Mouse (Mus musculus) ES-Bruce4 (cell line): Measurements from ENCODE around the gene Plekha4. TPM values are rescaled to one million over a fixed set of nuclear protein-coding genes. Genes with fewer than 3 reads are reported as not detected.

Experiments used
- H3K27ac ChIP-seq: 2 replicates; pipeline ENCODE4 v1.5.1; 2012; ENCODE audit warnings: low read length, inconsistent platforms; ENCODE audit not compliant: insufficient read depth
- H3K27me3 ChIP-seq: 2 replicates; pipeline ENCODE4 v1.6.1; 2012; ENCODE audit warnings: mild to moderate bottlenecking, low read length, inconsistent platforms; ENCODE audit not compliant: control insufficient read depth, poor library complexity, insufficient read depth, severe bottlenecking
- H3K36me3 ChIP-seq: 2 replicates; pipeline ENCODE4 v1.6.1; 2012; ENCODE audit warnings: inconsistent platforms, mild to moderate bottlenecking, low read length, moderate library complexity; ENCODE audit not compliant: control insufficient read depth, poor library complexity, insufficient read depth, severe bottlenecking
- H3K4me1 ChIP-seq: one replicate; pipeline ENCODE4 v1.8.1; 2011; ENCODE audit warnings: low read length; ENCODE audit not compliant: control insufficient read depth, insufficient read depth
- H3K4me3 ChIP-seq: 2 replicates; pipeline ENCODE4 v1.5.1; 2011; ENCODE audit warnings: low read depth, mild to moderate bottlenecking, low read length
- H3K9ac ChIP-seq: 2 replicates; pipeline ENCODE4 v1.6.1; 2012; ENCODE audit warnings: low read depth, mild to moderate bottlenecking, inconsistent platforms; ENCODE audit not compliant: poor library complexity, severe bottlenecking
- H3K9me3 ChIP-seq: replicated peaks from 2 replicates; pipeline ENCODE4 v1.6.1; 2012; ENCODE audit warnings: mild to moderate bottlenecking, low read length, inconsistent platforms; ENCODE audit not compliant: control insufficient read depth, poor library complexity, insufficient read depth, severe bottlenecking
- CTCF ChIP-seq: IDR thresholded peaks from one replicate; pipeline ENCODE4 v1.8.1; 2011; ENCODE audit warnings: low read depth, low read length
- EP300 ChIP-seq: IDR thresholded peaks from 2 replicates; pipeline ENCODE4 v1.6.1; 2011; ENCODE audit warnings: low read depth, low read length; ENCODE audit not compliant: insufficient read depth
- POLR2A ChIP-seq: IDR thresholded peaks from one replicate; pipeline ENCODE4 v1.8.1; 2011; ENCODE audit warnings: low read length; ENCODE audit not compliant: insufficient read depth
- polyA plus RNA-seq: library from polyadenylated mRNA; stranded (reverse); fragments of >200 nt; gene quantifications from 2 replicates; pipeline ENCODE4 v1.2.4, GENCODE M21; 2011; ENCODE audit warnings: low read depth; ENCODE audit not compliant: missing spikeins, insufficient read depth, insufficient read length

Plekha4 gene
- polyA plus RNA-seq, 1 experiment, result 14.3 TPM

DNA sequence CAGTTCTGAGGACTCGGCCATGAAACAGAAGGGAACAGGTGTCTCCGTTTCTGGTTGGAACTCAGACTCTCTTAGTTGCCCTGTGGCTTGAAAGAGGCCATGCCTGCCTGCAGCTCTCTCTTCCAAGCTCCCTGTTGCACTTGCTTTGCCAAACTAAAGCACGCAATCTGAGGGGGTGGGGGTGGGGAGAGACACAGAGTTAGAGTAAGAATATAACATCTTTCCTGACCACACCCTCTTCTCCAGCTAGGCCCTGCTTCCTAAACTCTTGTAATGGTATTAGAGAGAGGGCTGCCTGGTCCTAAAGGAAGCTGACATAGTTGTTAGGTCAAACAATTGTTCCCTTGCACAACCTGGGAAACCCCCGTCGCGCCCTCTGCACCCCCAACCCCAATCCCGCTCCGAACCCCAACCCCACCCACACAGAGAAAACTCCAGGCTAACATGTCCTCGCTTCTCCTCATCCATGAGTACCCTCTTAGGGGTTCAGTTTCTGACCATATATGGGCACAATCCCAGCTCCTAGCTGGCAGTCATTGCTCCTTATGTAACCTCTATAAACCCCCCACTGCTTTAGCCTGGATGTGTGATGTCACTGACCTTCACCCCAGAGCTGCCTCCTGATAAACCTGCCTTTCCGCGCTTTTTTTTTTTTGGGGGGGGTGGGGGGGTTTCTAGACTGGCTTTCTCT lies 24.8 kb downstream of the Plekha4 start:
- Histone ChIP-seq H3K4me3 (peak overlapping the region; percentile 19), H3K27ac (peak overlapping the region; percentile 82)

DNA sequence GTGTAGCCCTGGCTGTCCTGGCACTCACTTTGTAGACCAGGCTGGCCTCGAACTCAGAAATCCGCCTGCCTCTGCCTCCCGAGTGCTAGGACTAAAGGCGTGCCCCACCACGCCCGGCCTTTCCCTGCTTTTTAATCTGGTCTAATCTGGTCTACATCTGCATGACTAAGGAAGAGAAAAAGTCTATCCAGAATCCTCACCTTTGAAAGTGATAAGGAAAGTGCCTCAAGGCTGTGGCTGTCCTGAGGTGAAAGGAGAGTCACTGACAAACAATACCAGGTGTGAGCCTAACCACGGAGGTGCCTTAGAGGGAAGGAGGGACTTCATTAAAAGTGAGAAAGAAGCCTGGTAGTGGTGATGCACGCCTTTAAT lies 25.4 kb downstream of the Plekha4 start:
- no peaks in the 10 kb centered on the region for H3K27me3 ChIP-seq
- no peak overlapping the region for H3K9ac ChIP-seq
- TF ChIP-seq EP300 (peak; percentile 82; the same call in 1 of the 2 replicates), CTCF (no peak)
- H3K4me1 ChIP-seq, result peaks cover 27% of the 10 kb centered on the region
- H3K4me3 ChIP-seq, result no peak overlapping the region
- H3K9me3 ChIP-seq, result no peaks in the 10 kb centered on the region
- H3K27ac ChIP-seq, result peak overlapping the region; percentile 77; the same call in 1 of the 2 replicates
- H3K36me3 ChIP-seq, result no peaks in the 10 kb centered on the region

More for the DNA sequence above, 24.8 kb downstream of the Plekha4 start:
- Histone ChIP-seq H3K36me3 (no peaks in the 10 kb centered on the region), H3K4me1 (peaks cover 26% of the 10 kb centered on the region), H3K9ac (0 out of 2 replicates have a peak overlapping the region, but pooled peaks have one; percentile 13), H3K27me3 (no peaks in the 10 kb centered on the region), H3K9me3 (no peaks in the 10 kb centered on the region)
- TF ChIP-seq CTCF (no peak), EP300 (no peak), POLR2A (no peak)

DNA sequence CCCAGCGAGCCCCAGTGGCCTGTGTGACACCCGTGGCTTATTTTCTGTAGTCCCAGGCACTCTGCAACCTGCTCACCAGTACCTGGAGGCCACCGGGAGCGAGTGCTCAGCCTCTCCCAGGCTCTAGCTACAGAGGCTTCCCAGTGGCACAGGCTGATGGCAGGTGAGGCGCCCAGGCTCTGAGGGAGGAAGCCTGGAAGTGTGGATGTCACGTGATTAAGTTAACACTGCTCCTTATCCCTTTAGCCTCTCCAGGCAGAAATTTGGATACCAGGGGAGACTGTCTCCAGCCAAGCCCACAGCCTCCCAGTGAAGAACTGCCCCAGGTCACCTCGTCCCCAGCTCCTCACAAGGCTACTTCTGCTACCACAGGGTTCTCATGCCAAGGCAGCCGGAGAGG lies 27.4 kb downstream of the Plekha4 start:
- no peak for TF ChIP-seq CTCF
- no peak for TF ChIP-seq POLR2A
- TF ChIP-seq EP300, result no peak
- Histone ChIP-seq H3K27me3 (no peaks in the 10 kb centered on the region), H3K4me1 (peaks cover 27% of the 10 kb centered on the region), H3K36me3 (no peaks in the 10 kb centered on the region), H3K27ac (peak overlapping the region; percentile 40; the same call in 1 of the 2 replicates), H3K9ac (no peak overlapping the region), H3K4me3 (no peak overlapping the region), H3K9me3 (no peaks in the 10 kb centered on the region)

DNA sequence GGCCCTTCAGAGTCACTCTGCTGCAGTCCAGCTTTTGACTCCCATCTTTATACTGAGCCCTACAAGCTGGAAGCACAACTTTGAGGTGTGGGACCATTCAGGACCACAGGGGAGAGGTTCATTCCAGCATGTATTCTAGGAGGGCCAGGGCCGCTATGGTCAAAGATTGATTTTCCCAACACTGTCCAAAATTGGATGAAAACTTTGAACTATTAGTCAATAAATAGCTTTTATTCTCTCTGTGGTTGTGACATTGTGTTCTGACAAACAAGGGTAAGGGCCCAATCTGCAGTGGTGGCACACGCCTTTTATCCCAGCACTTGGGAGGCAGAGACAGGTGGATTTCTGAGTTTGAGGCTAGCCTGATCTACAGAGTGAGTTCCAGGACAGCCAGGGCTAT lies 27.9 kb downstream of the Plekha4 start:
- H3K9ac ChIP-seq, result no peak overlapping the region
- no peaks in the 10 kb centered on the region for H3K27me3 ChIP-seq
- TF ChIP-seq POLR2A (no peak), CTCF (no peak), EP300 (no peak)
- H3K4me3 ChIP-seq, result no peak overlapping the region
- peaks cover 25% of the 10 kb centered on the region for H3K4me1 ChIP-seq
- H3K9me3 ChIP-seq, result no peaks in the 10 kb centered on the region
- peak overlapping the region; percentile 40; the same call in 1 of the 2 replicates for H3K27ac ChIP-seq
- no peaks in the 10 kb centered on the region for H3K36me3 ChIP-seq

DNA sequence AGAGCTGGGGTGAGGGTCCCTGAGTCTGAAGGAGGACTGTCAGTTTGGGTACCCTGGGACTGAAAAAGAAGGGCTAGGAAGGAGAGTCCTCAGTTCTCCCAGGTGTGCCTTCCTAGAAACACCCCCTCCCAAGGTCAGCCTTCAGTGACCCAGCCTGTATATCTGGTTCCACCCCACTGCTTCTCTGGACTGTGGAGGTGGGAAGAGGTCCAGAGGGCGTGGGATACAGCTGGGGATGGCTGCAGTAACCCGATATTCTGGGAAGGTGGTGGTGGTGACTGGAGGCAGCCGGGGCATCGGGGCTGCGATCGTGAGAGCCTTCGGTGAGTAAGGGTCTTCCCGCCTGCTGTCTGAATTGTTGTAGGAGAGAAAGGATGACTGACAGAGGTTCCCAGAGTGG lies 28.6 kb downstream of the Plekha4 start, which contains the start of gene Hsd17b14:
TSS of gene Hsd17b14 (plus strand) at position 150 of the 400 bp plus-strand sequence.
- Histone ChIP-seq H3K9me3 (no peaks in the 10 kb centered on the region), H3K4me3 (peak within 1 kb of the TSS; percentile 24), H3K9ac (peak within 1 kb of the TSS; percentile 24), H3K27me3 (no peaks in the 10 kb centered on the region), H3K36me3 (no peaks in the 10 kb centered on the region), H3K27ac (peak within 1 kb of the TSS; percentile 40), H3K4me1 (peaks cover 22% of the 10 kb centered on the region)
- TF ChIP-seq POLR2A, result no peak
- peak; percentile 89 for TF ChIP-seq EP300
- no peak for TF ChIP-seq CTCF

DNA sequence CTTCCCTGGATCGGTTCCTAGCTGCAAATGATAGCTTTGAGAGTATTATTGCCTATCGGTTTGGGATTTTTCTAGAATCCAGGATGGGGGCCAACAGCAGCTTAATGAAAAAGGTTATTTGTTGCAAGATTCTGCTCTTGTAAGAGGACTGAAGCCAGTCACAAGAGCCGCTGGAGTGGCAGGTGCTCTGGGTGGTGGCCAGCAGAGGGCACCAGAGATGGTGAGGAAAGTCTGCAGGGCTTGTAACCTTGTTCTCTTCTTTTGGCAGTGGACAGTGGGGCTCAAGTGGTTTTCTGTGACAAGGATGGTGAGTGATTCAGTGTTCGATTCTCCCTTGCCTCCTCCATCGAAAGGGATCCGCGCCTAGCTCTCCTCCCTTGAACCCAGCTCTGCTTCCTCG lies 29.7 kb downstream of the Plekha4 start:
- 0 out of 2 replicates have a peak overlapping the region, but pooled peaks have one; percentile 4 for H3K27ac ChIP-seq
- H3K9ac ChIP-seq, result peak overlapping the region; percentile 24; the same call in 1 of the 2 replicates
- no peaks in the 10 kb centered on the region for H3K27me3 ChIP-seq
- no peak overlapping the region for H3K4me3 ChIP-seq
- no peaks in the 10 kb centered on the region for H3K9me3 ChIP-seq
- no peaks in the 10 kb centered on the region for H3K36me3 ChIP-seq
- H3K4me1 ChIP-seq, result peaks cover 22% of the 10 kb centered on the region
- TF ChIP-seq CTCF, result peak; percentile 86
- no peak for TF ChIP-seq POLR2A
- TF ChIP-seq EP300, result 0 out of 2 replicates have a peak, but pooled peaks have one; percentile 59
